Mouse (Mus musculus) liver, embryonic 16.5 days (tissue): ENCODE measurements around the gene Rnd1. TPM values are rescaled to one million over a fixed set of nuclear protein-coding genes. Genes with fewer than 3 reads are reported as not detected.
A peak's percentile ranks its signal among the peaks of the same experiment; 100 is the strongest.

Experiments
- ATAC-seq: fragments of 200-750 bp; cut with Nextera tagmentation; 2 replicates; pipeline ENCODE4 v1.8.0; 2017; ENCODE audit warnings: low read depth, mild to moderate bottlenecking, moderate number of reproducible peaks, moderate library complexity
- H3K27ac ChIP-seq: fragments of 300-500 bp; sonication (generic); 2 replicates; pipeline ENCODE4 v1.5.1; 2014; ENCODE audit warnings: mild to moderate bottlenecking, low read length
- H3K27me3 ChIP-seq: fragments of 300-500 bp; sonication (generic); 2 replicates; pipeline ENCODE4 v1.6.1; 2014; ENCODE audit warnings: low read depth, low read length, mixed read lengths; ENCODE audit not compliant: control insufficient read depth, insufficient read depth
- H3K36me3 ChIP-seq: fragments of 300-500 bp; sonication (generic); 2 replicates; pipeline ENCODE4 v1.6.1; 2014; ENCODE audit warnings: mild to moderate bottlenecking; ENCODE audit not compliant: control insufficient read depth, insufficient read depth
- H3K4me1 ChIP-seq: fragments of 300-500 bp; sonication (generic); 2 replicates; pipeline ENCODE4 v1.6.1; 2014; ENCODE audit warnings: low read depth, low read length, mixed read lengths; ENCODE audit not compliant: control insufficient read depth
- H3K4me2 ChIP-seq: fragments of 300-500 bp; sonication (generic); 2 replicates; pipeline ENCODE4 v1.6.1; 2014; ENCODE audit warnings: low read depth, low read length, mixed read lengths
- H3K4me3 ChIP-seq: fragments of 300-500 bp; sonication (generic); 2 replicates; pipeline ENCODE4 v1.5.1; 2014; ENCODE audit warnings: low read depth, mild to moderate bottlenecking, low read length
- H3K9ac ChIP-seq: fragments of 300-500 bp; sonication (generic); 2 replicates; pipeline ENCODE4 v1.6.1; 2014; ENCODE audit warnings: low read depth, low read length
- H3K9me3 ChIP-seq: fragments of 300-500 bp; sonication (generic); replicated peaks from 2 replicates; pipeline ENCODE4 v1.6.1; 2016; ENCODE audit warnings: low read length; ENCODE audit not compliant: control insufficient read depth
- WGBS: fragments of 180-500 bp; shearing (Covaris S2); extraction: QIAGEN DNeasy Blood & Tissue Kit; methylation state at CpG from one replicate; pipeline ENCODE4 v1.1.7; 2014; ENCODE audit not compliant: insufficient replicate concordance; 5-methylcytosine and 5-hydroxymethylcytosine counted together
- polyA plus RNA-seq: library from polyadenylated mRNA; unstranded; fragments of >200 nt; fragmentation: Nextera tagmentation; extraction: Ambion mirVana; gene quantifications from 2 replicates; pipeline ENCODE4 v1.2.1, GENCODE M21; 2015

Rnd1 gene
- polyA plus RNA-seq, 1 experiment from 2014 or later, result 1.1 TPM

DNA sequence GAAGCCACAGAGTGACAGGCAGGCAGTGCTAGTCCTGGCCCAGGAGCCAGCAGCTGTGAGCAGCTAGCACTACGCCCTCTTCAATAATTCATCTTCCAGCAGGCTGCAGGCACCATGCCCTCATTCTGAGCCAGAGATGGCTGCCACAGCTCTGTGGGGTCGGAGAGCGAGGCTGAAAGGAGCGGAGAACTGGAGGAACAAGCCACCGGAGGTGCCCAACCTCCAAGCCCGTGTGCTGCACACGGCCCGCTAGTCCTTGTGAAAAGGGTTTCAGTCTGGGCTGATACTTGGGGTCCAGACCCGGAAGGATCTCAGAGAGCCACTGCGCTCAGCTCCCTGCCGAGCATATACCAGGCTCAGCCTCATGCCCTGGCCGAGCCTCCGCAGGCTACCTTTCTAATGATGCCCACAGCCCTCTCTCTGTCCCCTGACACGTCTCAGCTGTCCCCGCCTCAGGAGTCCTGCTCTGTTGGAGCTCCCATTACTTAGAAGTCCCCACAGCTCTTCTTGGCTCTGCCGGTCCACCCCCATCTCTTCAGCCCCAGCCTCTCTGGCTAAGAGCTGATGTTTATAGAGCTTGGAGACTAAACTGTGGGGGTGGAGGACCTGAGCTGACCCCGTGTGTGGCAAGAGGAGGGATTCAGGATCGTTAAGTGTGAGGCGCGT lies 48.5 kb downstream of the Rnd1 start:
- no peak for ATAC-seq
- Histone ChIP-seq H3K9ac (no peak overlapping the region), H3K4me1 (peaks cover 6% of the 10 kb centered on the region), H3K4me2 (no peak overlapping the region), H3K36me3 (no peaks in the 10 kb centered on the region), H3K27me3 (peaks cover 74% of the 10 kb centered on the region), H3K4me3 (no peak overlapping the region), H3K27ac (no peak overlapping the region), H3K9me3 (0 out of 2 replicates have a peak, but pooled peaks cover 2% of the 10 kb centered on the region)
- WGBS, result 15% methylated on average over 20 of the region's 20 CpGs

DNA sequence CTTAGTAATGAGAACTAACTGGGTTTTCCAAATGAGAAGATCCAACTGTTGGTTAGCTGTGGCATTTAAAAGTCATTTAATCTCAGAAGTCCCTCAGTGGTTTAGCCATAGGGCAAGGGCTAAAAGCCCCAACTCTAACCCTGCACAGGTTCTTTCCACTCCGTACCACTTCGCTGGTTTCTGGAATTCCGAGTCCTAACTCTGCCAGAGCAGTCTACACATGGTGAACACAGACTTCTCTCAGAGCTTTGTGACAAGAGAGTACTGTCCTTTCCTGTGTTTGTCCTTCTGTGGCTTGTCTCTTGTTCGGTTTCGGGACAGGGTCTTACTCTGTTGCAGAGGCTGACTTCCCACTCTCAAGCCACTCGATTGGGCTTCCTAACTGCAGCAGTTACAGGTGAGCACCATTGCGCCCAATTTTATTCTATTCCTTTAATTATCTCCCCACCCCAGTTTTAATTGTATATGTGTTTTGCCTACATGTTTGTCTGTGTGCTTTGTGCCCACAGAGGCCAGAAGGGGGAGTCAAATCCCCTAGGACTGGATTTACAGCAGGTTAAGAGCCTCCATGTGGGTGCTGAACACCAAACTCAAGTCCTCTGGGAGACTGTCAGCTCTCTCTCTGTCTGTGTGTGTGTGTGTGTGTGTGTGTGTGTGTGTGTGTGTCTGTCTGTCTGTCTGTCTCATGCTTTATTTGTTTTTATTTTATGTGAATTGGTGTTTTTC lies 50.6 kb downstream of the Rnd1 start:
- Histone ChIP-seq H3K27ac (no peak overlapping the region), H3K9me3 (0 out of 2 replicates have a peak, but pooled peaks cover 2% of the 10 kb centered on the region), H3K4me1 (peaks cover 4% of the 10 kb centered on the region; the same call in 1 of the 2 replicates), H3K4me3 (no peak overlapping the region), H3K36me3 (no peaks in the 10 kb centered on the region), H3K9ac (no peak overlapping the region), H3K27me3 (peaks cover 70% of the 10 kb centered on the region), H3K4me2 (no peak overlapping the region)
- ATAC-seq, result no peak
- 61% methylated on average over 7 of the region's 7 CpGs for WGBS

DNA sequence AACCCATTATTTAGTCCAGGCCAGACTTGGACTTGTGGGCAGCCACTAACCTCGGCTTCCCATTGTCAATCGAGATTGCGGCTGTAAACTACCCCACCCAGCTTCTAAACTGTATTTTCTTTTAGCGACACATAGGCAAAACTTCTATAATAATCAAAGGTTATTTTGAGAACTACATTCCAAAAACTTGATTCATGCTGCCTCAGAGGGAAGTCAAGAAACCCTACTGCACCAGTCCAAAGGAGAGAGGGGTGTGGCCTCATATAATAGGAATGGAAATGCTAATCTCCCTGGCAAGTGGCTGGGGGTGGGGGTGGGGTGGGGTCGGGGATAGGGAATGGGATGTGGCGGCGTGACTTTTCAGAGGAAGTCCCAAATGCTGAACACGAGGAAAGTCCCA lies 51.2 kb downstream of the Rnd1 start:
- no peak overlapping the region for H3K4me2 ChIP-seq
- no peak overlapping the region for H3K27ac ChIP-seq
- no peak overlapping the region for H3K4me3 ChIP-seq
- peaks cover 67% of the 10 kb centered on the region for H3K27me3 ChIP-seq
- H3K9ac ChIP-seq, result no peak overlapping the region
- no peak for ATAC-seq
- 0 out of 2 replicates have a peak, but pooled peaks cover 2% of the 10 kb centered on the region for H3K9me3 ChIP-seq
- H3K4me1 ChIP-seq, result peaks cover 2% of the 10 kb centered on the region; the same call in 1 of the 2 replicates
- 25% methylated on average over 8 of the region's 8 CpGs for WGBS
- H3K36me3 ChIP-seq, result no peaks in the 10 kb centered on the region

DNA sequence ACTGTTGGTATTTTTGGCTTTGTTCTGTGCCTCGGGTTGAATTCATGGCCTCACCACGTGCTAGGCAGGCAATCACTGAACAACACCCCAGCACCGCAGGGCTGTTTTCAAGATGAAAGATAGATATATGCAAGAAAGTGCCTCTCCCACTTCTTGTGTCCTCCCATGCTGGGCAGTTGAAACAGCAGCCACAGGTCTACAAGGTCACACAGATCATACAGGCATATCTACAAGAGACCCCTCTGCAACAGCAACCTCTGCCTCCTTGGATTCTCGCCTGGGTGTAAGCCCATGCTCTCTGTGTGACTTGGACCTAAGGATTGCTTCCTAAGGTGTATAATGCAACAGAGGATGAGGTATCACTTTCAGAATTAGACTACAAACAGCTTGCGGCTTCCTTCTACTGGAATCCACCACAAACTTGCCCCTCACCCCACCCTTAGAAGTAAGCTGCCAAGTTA lies 53.9 kb downstream of the Rnd1 start:
- Histone ChIP-seq H3K4me2 (no peak overlapping the region), H3K27me3 (peaks cover 49% of the 10 kb centered on the region), H3K4me1 (no peaks in the 10 kb centered on the region), H3K36me3 (no peaks in the 10 kb centered on the region), H3K9ac (no peak overlapping the region), H3K27ac (no peak overlapping the region), H3K4me3 (no peak overlapping the region), H3K9me3 (0 out of 2 replicates have a peak, but pooled peaks cover 2% of the 10 kb centered on the region)
- WGBS, result 32% methylated on average over 5 of the region's 5 CpGs
- ATAC-seq, result no peak

DNA sequence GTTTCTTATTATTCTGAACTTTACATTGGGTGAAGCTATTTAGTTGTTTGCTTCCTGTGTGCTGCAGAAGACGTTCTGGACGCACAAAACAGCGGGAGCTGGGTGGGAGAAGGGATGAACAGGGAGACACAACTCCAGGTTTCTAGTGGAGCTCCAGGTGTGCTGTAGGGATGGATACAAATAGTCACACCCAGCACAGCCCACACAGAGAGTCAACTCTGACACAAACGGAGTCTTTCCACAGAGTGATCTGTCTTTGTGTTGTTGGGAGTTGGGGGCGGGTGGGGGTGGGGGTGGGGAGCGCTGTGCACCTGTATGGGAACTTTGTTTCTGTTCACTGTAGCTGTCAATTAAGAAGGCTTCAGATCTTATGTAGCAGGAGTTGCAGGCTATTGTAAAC lies 54.5 kb downstream of the Rnd1 start:
- 22% methylated on average over 6 of the region's 6 CpGs for WGBS
- no peak for ATAC-seq
- no peak overlapping the region for H3K4me2 ChIP-seq
- peaks cover 43% of the 10 kb centered on the region for H3K27me3 ChIP-seq
- no peak overlapping the region for H3K9ac ChIP-seq
- H3K4me3 ChIP-seq, result no peak overlapping the region
- H3K27ac ChIP-seq, result no peak overlapping the region
- 0 out of 2 replicates have a peak, but pooled peaks cover 2% of the 10 kb centered on the region for H3K9me3 ChIP-seq
- H3K4me1 ChIP-seq, result no peaks in the 10 kb centered on the region
- H3K36me3 ChIP-seq, result no peaks in the 10 kb centered on the region

DNA sequence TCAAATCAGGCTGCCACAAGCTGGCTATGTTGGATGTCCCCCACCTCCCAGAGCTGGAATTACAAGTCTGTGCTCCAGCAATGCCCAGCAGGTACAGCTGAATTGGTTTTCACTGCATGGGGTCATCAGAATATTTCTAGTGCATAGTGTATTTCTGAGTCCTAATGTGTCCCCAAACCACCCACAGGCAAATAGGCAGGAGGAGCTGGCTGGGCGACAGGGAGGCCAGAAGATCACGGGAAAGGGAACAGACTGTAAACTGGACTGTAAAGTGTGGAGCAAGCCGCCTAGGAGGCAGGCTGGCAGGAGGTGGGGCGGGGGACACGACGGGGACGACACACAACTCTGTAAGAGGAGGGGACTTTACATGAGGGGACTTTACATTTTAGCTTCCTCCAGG lies 55.1 kb downstream of the Rnd1 start:
- no peak overlapping the region for H3K4me2 ChIP-seq
- ATAC-seq, result no peak
- no peak overlapping the region for H3K27ac ChIP-seq
- H3K36me3 ChIP-seq, result no peaks in the 10 kb centered on the region
- H3K27me3 ChIP-seq, result peaks cover 42% of the 10 kb centered on the region
- WGBS, result 6% methylated on average over 7 of the region's 7 CpGs
- H3K9me3 ChIP-seq, result 0 out of 2 replicates have a peak, but pooled peaks cover 2% of the 10 kb centered on the region
- H3K9ac ChIP-seq, result no peak overlapping the region
- H3K4me3 ChIP-seq, result no peak overlapping the region
- peaks cover 3% of the 10 kb centered on the region for H3K4me1 ChIP-seq

DNA sequence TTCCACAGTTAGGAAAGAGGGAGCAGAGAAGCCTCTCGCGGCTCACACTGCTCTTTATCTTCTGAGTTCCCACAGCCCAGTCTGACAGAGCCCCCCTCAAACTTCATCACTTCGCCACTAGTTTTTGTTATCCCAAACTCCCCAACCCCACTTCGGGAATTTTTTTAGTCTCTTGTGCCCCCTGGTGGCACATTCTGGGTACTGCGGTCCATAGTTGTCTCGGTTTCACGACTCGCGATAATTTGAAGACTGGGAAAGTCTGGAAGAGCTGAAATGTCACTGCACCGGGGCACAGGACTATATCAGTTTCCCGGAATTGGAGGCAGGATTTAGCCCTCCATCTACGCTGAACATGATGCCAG lies 60.1 kb downstream of the Rnd1 start:
- 0 out of 2 replicates have a peak, but pooled peaks have one; percentile 17 for ATAC-seq
- no peaks in the 10 kb centered on the region for H3K9me3 ChIP-seq
- no peak overlapping the region for H3K27ac ChIP-seq
- H3K4me1 ChIP-seq, result peaks cover 13% of the 10 kb centered on the region
- under 1% methylated on average over 12 of the region's 12 CpGs for WGBS
- no peaks in the 10 kb centered on the region for H3K36me3 ChIP-seq
- no peak overlapping the region for H3K9ac ChIP-seq
- H3K27me3 ChIP-seq, result peaks cover 17% of the 10 kb centered on the region
- H3K4me2 ChIP-seq, result peak overlapping the region; percentile 42; the same call in 1 of the 2 replicates
- no peak overlapping the region for H3K4me3 ChIP-seq

GRCm38 (mm10) chr15:98616362-98617175 lies 60.7 kb downstream of the Rnd1 start:
- no peaks in the 10 kb centered on the region for H3K9me3 ChIP-seq
- WGBS, result 46% methylated on average over 20 of the region's 20 CpGs
- H3K9ac ChIP-seq, result no peak overlapping the region
- no peak overlapping the region for H3K4me3 ChIP-seq
- H3K36me3 ChIP-seq, result no peaks in the 10 kb centered on the region
- peak overlapping the region; percentile 42; the same call in 1 of the 2 replicates for H3K4me2 ChIP-seq
- H3K27me3 ChIP-seq, result peaks cover 13% of the 10 kb centered on the region; the same call in 1 of the 2 replicates
- ATAC-seq, result 0 out of 2 replicates have a peak, but pooled peaks have one; percentile 5
- peaks cover 13% of the 10 kb centered on the region for H3K4me1 ChIP-seq
- H3K27ac ChIP-seq, result no peak overlapping the region
